Mouse (Mus musculus) adipose tissue, adult 10 weeks (tissue): Measurements from ENCODE around the gene Gm5615. TPM values are rescaled to one million over a fixed set of nuclear protein-coding genes. Genes with fewer than 3 reads are reported as not detected.

Experiments
- polyA plus RNA-seq: library from polyadenylated mRNA; stranded (reverse); fragments of 350-450 nt; fragmentation: Illumina TruSeq; extraction: RNeasy Lipid Tissue Mini Kit (QIAGEN cat#74804); gene quantifications from one replicate; pipeline ENCODE4 v1.2.3, GENCODE M21; 2014; ENCODE audit warnings: low read depth, low replicate concordance

Gm5615 gene
- not detected for polyA plus RNA-seq

DNA sequence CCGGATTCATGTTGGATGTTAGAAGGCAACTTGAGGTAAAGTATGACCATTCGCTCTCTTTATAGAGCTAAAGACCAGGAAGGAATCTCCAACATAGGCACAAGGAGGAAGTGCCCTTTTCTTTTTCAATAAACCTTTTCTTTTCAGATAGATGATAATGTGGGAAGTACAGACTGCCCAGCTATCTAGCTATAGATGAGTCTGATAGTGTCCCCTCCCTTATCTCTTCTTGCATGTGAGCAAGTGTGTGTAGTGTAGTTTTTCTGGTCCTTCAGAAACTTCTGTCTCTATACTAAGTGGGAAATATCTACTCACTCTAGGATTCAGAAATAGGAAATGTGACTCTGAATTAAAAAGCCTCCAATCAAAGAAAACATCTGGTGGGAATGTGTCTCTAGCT lies at the start of gene Gm5615:
TSS of gene Gm5615 (minus strand) at position 101 of the 400 bp plus-strand sequence.

DNA sequence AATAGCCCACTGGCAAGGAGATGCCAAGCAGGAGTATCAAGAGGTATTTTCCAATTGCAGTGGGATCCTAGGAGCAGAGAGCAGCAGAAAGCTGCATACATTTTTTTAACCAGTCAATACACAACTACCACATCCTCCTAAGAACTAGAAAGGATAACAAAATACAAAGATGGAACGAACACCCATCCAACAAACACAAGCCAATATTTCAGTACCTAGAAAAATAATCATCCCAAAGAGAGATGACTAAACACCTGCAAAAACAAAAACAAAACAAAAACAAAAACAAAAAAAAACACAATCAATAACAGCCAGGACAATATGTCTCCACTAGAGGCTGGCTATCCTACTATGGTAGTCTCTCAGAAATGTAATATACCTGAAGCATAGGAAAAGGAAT lies 40.8 kb upstream of the Gm5615 start, which contains the start of gene Gm17689:
TSS of gene Gm17689 (minus strand) at position 101 of the 400 bp plus-strand sequence.

Other genes starting within 250 kb of the Gm5615 start
- gene Gm7257, start 110.1 kb downstream of the Gm5615 start, polyA plus RNA-seq = not detected
- not detected for gene Gm9513, start 66.3 kb downstream of the Gm5615 start, polyA plus RNA-seq
- not detected for gene Gm17689, start 40.7 kb upstream of the Gm5615 start, polyA plus RNA-seq
- not detected for gene A630095E13Rik, start 101.4 kb upstream of the Gm5615 start, polyA plus RNA-seq
- gene Acrv1, start 151.3 kb upstream of the Gm5615 start, polyA plus RNA-seq = 4.0 TPM
- 2.7 TPM for gene Chek1, start 185.1 kb upstream of the Gm5615 start, polyA plus RNA-seq
- 187 TPM for gene Stt3a, start 225.7 kb upstream of the Gm5615 start, polyA plus RNA-seq